Mouse (Mus musculus) WW6 (cell line): ENCODE measurements around the gene Pelo.

ENCODE experiments used
- DNase-seq: peaks from one replicate; pipeline ENCODE4 v3.0.0-alpha.2; 2013; ENCODE audit warnings: low read depth, low spot score

The Pelo gene

GRCm38 (mm10) chr13:115090069-115090976 is at the start of gene Pelo:
Gene Pelo (minus strand): TSS chr13:115090186.
- DNase-seq = peak; percentile 75

- no peak for DNase-seq
Measured at GRCm38 (mm10) chr13:115138513-115138912, 48.5 kb upstream of the Pelo start.

- no peak for DNase-seq
Measured at GRCm38 (mm10) chr13:115136761-115137160, 46.8 kb upstream of the Pelo start.

GRCm38 (mm10) chr13:115132435-115132834 is 42.4 kb upstream of the Pelo start:
- no peak for DNase-seq

GRCm38 (mm10) chr13:115131381-115131780 is 41.4 kb upstream of the Pelo start:
- no peak for DNase-seq

- no peak for DNase-seq
Measured at GRCm38 (mm10) chr13:115130035-115130434, 40.0 kb upstream of the Pelo start.

- DNase-seq = no peak
Measured at GRCm38 (mm10) chr13:115127826-115128225, 37.8 kb upstream of the Pelo start.

- DNase-seq = no peak
Measured at GRCm38 (mm10) chr13:115126534-115126933, 36.5 kb upstream of the Pelo start.

- no peak for DNase-seq
Measured at GRCm38 (mm10) chr13:115125130-115125529, 35.1 kb upstream of the Pelo start.

GRCm38 (mm10) chr13:115124521-115124920 is 34.5 kb upstream of the Pelo start:
- DNase-seq = no peak

GRCm38 (mm10) chr13:115118756-115119155 is 28.8 kb upstream of the Pelo start:
- no peak for DNase-seq

GRCm38 (mm10) chr13:115118195-115118594 is 28.2 kb upstream of the Pelo start:
- no peak for DNase-seq

GRCm38 (mm10) chr13:115116930-115117621 is 27.1 kb upstream of the Pelo start:
- DNase-seq = no peak

- no peak for DNase-seq
Measured at GRCm38 (mm10) chr13:115109628-115110027, 19.6 kb upstream of the Pelo start.

GRCm38 (mm10) chr13:115107436-115107835 is 17.4 kb upstream of the Pelo start:
- DNase-seq = no peak

GRCm38 (mm10) chr13:115106183-115106582 is 16.2 kb upstream of the Pelo start:
- DNase-seq = no peak

GRCm38 (mm10) chr13:115102754-115103153 is 12.8 kb upstream of the Pelo start:
- DNase-seq = no peak

- DNase-seq = no peak
Measured at GRCm38 (mm10) chr13:115101355-115102191, 11.6 kb upstream of the Pelo start, which contains the start of the genes Gm49395 and Itga1. Gene Gm49395 (minus strand): TSS chr13:115101921. Gene Itga1 (minus strand): TSS chr13:115101964.

GRCm38 (mm10) chr13:115100381-115101177 is 10.6 kb upstream of the Pelo start:
- DNase-seq = no peak

- DNase-seq = no peak
Measured at GRCm38 (mm10) chr13:115099381-115099780, 9.4 kb upstream of the Pelo start.

- no peak for DNase-seq
Measured at GRCm38 (mm10) chr13:115098227-115098626, 8.2 kb upstream of the Pelo start.
